Mouse (Mus musculus) erythroblast, adult 5-6 weeks (primary cell): ENCODE results near the gene Dlec1. TPM values are rescaled to one million over a fixed set of nuclear protein-coding genes. Genes with fewer than 3 reads are reported as not detected.
A peak's percentile ranks its signal among the peaks of the same experiment; 100 is the strongest.

Experiments
- ATAC-seq: replicated peaks from 2 replicates; pipeline ENCODE4 v1.8.0; 2016; ENCODE audit warnings: moderate number of reproducible peaks, mild to moderate bottlenecking, moderate TSS enrichment, inconsistent platforms; ENCODE audit not compliant: poor library complexity, low FRiP score, severe bottlenecking
- total RNA-seq, 2 experiments: library from RNA; stranded (forward) in 1 of 2; stranded (reverse) in 1 of 2; fragments of 150-400 nt in 1 of 2; fragments of 200-764, 138-1000 nt in 1 of 2; gene quantifications; 2 replicates each; pipeline versions ENCODE4 v1.2.3 to v1.2.4; 2015 to 2017; ENCODE audit warnings: low replicate concordance in 2 of 2

Gene Dlec1
- total RNA-seq, 2 experiments from 2014 or later = not detected

DNA sequence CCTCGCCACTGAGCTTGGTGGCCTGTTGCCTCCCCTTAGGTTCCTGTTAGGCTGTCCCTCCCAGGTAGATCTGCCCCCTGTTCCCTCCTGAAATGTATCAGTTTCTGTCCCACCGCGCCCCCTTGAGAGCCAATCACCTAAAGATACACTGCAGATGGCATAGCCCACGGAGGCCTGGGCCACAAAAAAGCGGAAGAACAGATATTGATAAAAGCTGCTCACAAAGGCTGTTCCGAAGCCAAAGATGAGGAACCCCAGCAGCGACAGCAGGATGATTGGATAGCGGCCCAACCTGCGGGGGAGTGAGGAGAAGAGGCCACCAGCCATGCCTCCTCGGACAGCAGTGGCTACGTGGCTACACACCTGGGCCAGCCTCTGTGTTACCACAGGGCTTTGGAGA is 77.0 kb downstream of the Dlec1 start:
- ATAC-seq = no peak

DNA sequence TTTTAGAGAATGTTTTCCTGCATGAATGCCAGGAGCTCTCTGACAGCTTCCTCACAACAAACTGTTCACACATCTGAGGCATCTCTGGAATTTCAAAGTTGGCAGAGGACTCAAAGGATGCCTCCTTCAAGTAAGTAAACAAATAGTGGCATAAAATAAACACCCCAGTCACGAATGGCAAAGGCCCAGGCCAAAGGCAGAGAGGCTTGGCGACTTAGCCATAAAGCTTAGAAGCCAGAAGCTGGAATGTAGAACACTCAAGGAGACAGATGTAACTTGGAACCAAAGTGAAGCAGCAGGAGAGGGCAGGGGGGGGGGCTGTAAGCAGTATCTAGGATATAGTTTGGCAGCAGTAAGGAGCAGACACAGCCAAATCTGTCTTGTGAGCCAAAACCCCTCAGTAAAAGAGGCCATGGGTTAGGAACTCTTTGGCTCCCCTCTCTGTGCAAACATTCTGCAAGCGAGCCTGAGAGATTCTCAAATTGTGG is 79.0 kb downstream of the Dlec1 start:
- ATAC-seq = no peak

DNA sequence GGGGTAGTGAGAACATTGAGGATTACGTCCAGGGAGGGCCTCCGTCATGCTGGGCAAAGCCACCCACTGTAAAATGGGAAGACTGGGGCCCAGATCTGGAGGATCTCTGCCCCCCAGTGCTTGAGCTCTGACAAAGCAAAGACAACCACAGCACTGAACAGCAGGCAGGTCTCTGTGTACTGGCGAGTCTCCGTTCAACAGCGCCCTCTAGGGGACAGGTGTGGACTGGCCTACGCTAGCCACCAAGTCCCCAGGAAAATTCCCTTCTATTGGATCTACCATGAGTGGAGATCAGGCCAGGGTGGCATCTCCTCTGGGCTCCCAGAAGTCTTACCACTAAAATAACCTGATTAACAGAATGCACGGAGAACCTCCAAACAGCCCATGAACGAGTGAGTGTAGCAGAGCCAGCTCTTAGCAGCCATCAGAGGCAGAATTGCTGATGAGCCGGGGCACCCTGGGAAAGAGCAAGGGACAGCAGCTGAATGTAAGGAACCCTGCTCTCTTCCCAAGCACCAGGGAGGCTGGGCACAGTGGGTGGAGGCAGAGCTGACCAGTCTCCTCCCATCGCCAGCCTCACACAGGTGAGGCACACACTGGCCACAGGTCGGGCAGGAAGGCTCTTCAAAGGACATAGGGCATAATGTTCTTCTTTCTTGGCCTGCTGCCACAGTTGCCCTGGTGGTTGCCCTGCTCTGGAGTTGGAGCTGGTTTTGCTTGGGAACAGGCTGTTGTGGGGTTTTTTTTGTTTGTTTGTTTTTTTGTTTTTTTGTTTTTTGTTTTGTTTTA is 90.1 kb downstream of the Dlec1 start:
- ATAC-seq = peak; percentile 63; the same call in 1 of the 2 replicates

Other genes with a start within 250 kb of the Dlec1 start
- gene Ctdspl, start 176.0 kb upstream of the Dlec1 start, total RNA-seq (2015; ENCODE audit: low replicate concordance) = 4.0 and 5.2 TPM in 2 replicates
- 2.1 and 2.5 TPM in 2 replicates for gene Ctdspl, start 176.0 kb upstream of the Dlec1 start, total RNA-seq (2017; ENCODE audit: low replicate concordance)
- gene Vill, start 49.7 kb upstream of the Dlec1 start, total RNA-seq (2015; ENCODE audit: low replicate concordance) = 1.2 and 16.1 TPM in 2 replicates
- 10.3 and 11.6 TPM in 2 replicates for gene Vill, start 49.7 kb upstream of the Dlec1 start, total RNA-seq (2017; ENCODE audit: low replicate concordance)
- gene Plcd1, start 9.0 kb upstream of the Dlec1 start, total RNA-seq (2015; ENCODE audit: low replicate concordance) = not detected in 2 replicates
- gene Plcd1, start 9.0 kb upstream of the Dlec1 start, total RNA-seq (2017; ENCODE audit: low replicate concordance) = not detected in 2 replicates
- not detected in 2 replicates for gene Acaa1b, start 54.6 kb downstream of the Dlec1 start, total RNA-seq (2015; ENCODE audit: low replicate concordance)
- gene Acaa1b, start 54.6 kb downstream of the Dlec1 start, total RNA-seq (2017; ENCODE audit: low replicate concordance) = 1.4 TPM in 1 of 2 replicates, not detected in the other
- not detected in 2 replicates for gene Gm47289, start 56.7 kb downstream of the Dlec1 start, total RNA-seq (2015; ENCODE audit: low replicate concordance)
- gene Gm47289, start 56.7 kb downstream of the Dlec1 start, total RNA-seq (2017; ENCODE audit: low replicate concordance) = not detected in 2 replicates
- gene Slc22a13, start 106.6 kb downstream of the Dlec1 start, total RNA-seq (2015; ENCODE audit: low replicate concordance) = not detected in 2 replicates
- not detected in 2 replicates for gene Slc22a13, start 106.6 kb downstream of the Dlec1 start, total RNA-seq (2017; ENCODE audit: low replicate concordance)
- 3.7 and 7.5 TPM in 2 replicates for gene Oxsr1, start 219.9 kb downstream of the Dlec1 start, total RNA-seq (2015; ENCODE audit: low replicate concordance)
- gene Oxsr1, start 219.9 kb downstream of the Dlec1 start, total RNA-seq (2017; ENCODE audit: low replicate concordance) = 11.0 and 17.0 TPM in 2 replicates
- gene Acaa1a, start 237.2 kb downstream of the Dlec1 start, total RNA-seq (2015; ENCODE audit: low replicate concordance) = 6.9 and 9.2 TPM in 2 replicates
- gene Acaa1a, start 237.2 kb downstream of the Dlec1 start, total RNA-seq (2017; ENCODE audit: low replicate concordance) = 4.1 and 8.1 TPM in 2 replicates
- 11.7 and 20.0 TPM in 2 replicates for gene Myd88, start 238.9 kb downstream of the Dlec1 start, total RNA-seq (2015; ENCODE audit: low replicate concordance)
- 5.1 and 8.5 TPM in 2 replicates for gene Myd88, start 238.9 kb downstream of the Dlec1 start, total RNA-seq (2017; ENCODE audit: low replicate concordance)